Mouse (Mus musculus): ENCODE data around the gene Pklr. TPM values are rescaled to one million over a fixed set of nuclear protein-coding genes. Genes with fewer than 3 reads are reported as not detected.
A peak's percentile ranks its signal among the peaks of the same experiment; 100 is the strongest.

The Pklr gene
- polyA plus RNA-seq (2016; fragmentation: Nextera tagmentation; extraction: Ambion mirVana), result 0.43 and 0.46 TPM in 2 replicates

DNA sequence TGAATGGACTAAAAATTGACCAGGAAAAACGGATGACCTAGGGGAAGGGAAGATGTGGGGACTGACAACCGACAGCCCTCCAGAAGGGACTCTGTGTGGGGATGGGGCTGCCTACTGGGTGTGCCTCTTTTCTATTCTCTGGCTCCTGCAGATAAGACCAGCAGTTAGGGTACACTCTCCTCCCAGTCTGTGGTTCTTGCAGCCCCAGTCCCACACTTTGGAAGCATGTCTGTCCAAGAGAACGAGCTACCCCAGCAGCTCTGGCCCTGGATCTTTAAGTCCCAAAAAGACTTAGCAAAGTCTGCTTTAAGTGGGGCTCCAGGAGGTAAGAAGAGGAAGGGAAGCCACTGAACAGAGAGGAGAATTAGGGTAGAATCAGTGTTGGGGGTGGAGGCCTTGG, at the start of gene Pklr:
TSS of gene Pklr (plus strand) at position 185 of the 400 bp plus-strand sequence.
- Histone ChIP-seq H3K4me2 (replicated peaks) (no peak within 1 kb of the TSS), H3K9ac (no peak within 1 kb of the TSS), H3K4me3 (no peak within 1 kb of the TSS), H3K27ac (no peak within 1 kb of the TSS), H3K36me3 (no peaks in the 10 kb centered on the region), H3K9me3 (no peaks in the 10 kb centered on the region), H3K27me3 (replicated peaks) (no peaks in the 10 kb centered on the region; the same call in none of the 2 replicates), H3K4me1 (peaks cover 7% of the 10 kb centered on the region)
- 57% methylated on average over 3 of the region's 3 CpGs for whole genome bisulfite sequencing
- ATAC-seq (ENCODE audit: low FRiP score, low read depth), result no peak

DNA sequence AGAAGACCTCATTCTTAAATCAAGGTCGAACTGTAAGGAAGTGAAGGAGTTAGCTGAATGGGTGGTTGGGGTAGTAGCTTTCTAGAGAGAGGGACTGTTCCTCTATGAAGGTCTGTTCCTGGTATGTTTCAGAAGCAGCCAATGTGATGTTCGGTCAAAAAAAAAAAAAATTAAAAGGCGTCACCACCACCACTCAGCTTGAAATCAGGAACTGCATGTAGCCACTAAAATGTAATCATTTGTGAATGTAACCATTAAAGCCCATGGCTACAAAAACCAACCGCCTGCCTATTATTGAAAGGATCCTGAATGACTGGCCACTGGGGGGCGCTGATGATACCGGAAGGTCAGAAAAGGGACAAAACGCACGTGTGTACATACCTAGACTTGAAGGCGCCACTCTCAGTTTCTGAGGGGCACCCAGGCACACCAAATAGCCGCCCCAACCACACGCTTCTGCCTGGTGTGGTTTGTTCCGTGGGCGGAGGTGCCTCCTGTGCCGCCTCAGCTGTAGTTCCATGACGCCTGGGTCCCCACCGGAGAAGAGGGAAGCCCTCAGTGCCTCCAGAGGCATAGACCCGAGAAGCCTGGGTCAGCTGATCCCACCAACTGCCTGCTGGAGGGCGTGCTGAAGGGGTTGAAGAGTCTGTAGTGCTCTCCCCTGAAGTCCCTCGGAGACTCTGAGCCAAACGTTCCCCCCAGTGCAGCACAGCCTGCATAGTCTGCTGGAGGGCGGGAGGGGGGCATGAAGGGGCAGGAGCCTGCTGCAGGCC, 48.4 kb upstream of the Pklr start:
- no peak overlapping the region for H3K4me3 ChIP-seq
- peaks cover 36% of the 10 kb centered on the region for H3K4me1 ChIP-seq
- H3K9me3 ChIP-seq, result no peaks in the 10 kb centered on the region
- H3K27me3 ChIP-seq (replicated peaks), result peaks cover 13% of the 10 kb centered on the region
- H3K9ac ChIP-seq, result no peak overlapping the region; the same call in 1 of the 2 replicates
- WGBS, result 40% methylated on average over 21 of the region's 21 CpGs
- H3K27ac ChIP-seq, result no peak overlapping the region
- H3K36me3 ChIP-seq, result peaks cover 40% of the 10 kb centered on the region
- peak overlapping the region; percentile 31; the same call in 1 of the 2 replicates for H3K4me2 ChIP-seq (replicated peaks)
- no peak for ATAC-seq (ENCODE audit: low FRiP score, low read depth)

DNA sequence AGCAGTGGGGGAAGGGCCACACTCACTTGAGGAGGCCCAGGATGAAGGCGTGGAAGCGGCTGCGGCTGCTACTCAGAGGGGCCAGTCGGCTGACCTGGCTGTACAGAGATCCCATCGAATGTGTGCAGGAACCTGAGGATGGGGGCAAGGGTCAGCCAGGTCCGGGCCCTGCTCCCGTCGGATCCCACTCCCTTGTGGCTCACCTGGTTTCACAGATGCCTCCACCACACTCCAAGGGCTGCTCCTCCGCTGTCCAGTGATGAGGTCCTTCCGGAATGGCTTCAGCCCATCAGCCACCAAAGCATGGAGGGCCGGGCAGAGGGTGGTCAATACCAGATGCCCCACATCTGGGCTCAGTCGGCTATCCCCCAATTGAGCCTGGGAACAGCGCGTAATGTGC, 47.0 kb upstream of the Pklr start:
- Histone ChIP-seq H3K9ac (peak overlapping the region; percentile 78; the same call in 1 of the 2 replicates), H3K4me3 (0 out of 2 replicates have a peak overlapping the region, but pooled peaks have one; percentile 1), H3K9me3 (no peaks in the 10 kb centered on the region), H3K27ac (no peak overlapping the region), H3K4me2 (replicated peaks) (peak overlapping the region; percentile 97), H3K27me3 (replicated peaks) (peaks cover 13% of the 10 kb centered on the region), H3K4me1 (peaks cover 46% of the 10 kb centered on the region), H3K36me3 (peaks cover 40% of the 10 kb centered on the region)
- no peak for ATAC-seq (ENCODE audit: low FRiP score, low read depth)
- 59% methylated on average over 14 of the region's 14 CpGs for WGBS

DNA sequence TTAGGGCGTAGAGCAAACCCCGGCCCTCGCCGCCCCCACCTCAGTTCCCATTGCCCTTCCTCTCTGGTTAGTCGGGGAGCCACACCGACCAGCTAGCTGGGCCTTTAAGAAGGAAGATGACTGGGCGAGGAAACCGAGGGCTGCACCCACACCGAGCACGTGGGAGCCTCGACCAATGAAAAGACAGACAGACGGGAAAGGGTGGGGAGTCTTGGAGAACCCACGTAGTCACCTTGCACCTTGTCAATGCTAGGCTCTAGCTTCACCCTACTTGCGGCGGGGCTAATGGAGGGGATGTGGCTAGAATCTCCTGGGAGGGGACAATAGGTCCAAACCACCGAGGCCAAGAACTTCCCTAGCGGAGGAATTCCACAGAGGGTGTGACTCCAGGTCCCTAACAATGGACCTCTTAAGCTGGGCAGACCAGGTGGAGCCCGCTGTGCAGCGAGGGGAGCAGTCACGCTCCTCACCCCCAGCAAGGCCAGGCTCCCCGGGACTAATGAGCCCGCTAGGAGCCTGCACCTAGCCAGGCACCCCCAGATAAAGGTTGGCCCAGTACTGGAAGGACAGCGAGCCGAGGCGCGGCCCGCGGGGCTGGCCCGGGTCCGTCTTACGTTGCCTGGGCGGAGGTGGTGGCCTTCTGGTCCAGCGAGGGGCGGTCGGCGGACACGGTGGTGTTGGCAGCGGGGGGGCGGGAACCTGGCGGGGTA, 45.9 kb upstream of the Pklr start:
- Histone ChIP-seq H3K4me1 (peaks cover 47% of the 10 kb centered on the region), H3K9ac (peak overlapping the region; percentile 78), H3K36me3 (peaks cover 40% of the 10 kb centered on the region), H3K4me2 (replicated peaks) (peak overlapping the region; percentile 97), H3K27me3 (replicated peaks) (peaks cover 13% of the 10 kb centered on the region), H3K9me3 (no peaks in the 10 kb centered on the region), H3K27ac (peak overlapping the region; percentile 50; the same call in 1 of the 2 replicates), H3K4me3 (peak overlapping the region; percentile 65)
- WGBS, result under 1% methylated on average over 40 of the region's 40 CpGs
- ATAC-seq (ENCODE audit: low FRiP score, low read depth), result peak; percentile 54

DNA sequence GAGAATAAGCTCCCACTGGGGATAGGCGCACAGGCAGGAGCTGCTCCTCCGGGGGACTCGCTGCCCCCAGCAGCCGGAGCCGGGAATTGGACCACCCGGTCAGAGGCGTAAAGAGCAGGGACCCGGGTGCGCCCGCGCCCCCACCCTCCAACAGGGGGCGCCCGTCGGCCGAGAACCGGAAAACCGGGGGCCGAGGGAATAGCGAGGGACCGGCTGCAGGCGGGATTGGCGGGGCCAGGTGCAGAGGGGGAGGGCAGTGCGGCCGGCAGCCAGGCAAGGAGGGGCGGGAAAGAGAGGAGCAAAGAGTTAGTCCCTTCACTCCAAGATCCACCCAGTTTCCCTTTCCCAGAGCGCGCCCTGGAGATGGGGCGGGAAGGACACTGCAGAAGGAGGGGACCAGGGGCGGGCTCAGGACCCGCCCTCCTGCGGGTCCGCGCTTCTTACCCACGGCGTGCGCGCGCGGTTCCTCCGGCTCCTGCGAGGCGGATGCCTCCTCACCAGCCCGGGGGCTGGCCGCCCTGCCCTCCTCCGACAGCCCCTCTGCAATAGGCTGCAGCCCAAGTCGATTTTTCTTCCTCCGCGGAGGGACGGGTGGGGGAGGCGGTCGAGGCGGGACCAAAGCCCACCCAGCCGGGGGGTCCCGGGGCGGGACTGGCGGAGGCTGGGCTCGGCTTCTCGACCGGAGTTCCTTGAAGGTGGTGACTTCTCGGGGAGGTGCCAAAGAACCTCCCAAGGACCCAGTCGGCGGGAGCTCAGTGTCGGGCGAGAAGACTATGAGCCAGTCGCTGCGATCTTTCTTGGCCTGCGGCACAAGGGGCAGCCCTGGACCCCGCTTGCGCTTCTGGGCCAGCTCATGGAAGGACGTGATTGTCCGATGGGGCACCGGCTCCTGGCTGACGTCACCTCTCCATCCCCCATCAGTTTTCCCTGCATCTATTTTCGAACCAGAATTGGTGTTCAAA, 45.0 kb upstream of the Pklr start:
- Histone ChIP-seq H3K36me3 (peaks cover 42% of the 10 kb centered on the region), H3K4me1 (peaks cover 47% of the 10 kb centered on the region)
- ATAC-seq (ENCODE audit: low FRiP score, low read depth), result peak; percentile 55

DNA sequence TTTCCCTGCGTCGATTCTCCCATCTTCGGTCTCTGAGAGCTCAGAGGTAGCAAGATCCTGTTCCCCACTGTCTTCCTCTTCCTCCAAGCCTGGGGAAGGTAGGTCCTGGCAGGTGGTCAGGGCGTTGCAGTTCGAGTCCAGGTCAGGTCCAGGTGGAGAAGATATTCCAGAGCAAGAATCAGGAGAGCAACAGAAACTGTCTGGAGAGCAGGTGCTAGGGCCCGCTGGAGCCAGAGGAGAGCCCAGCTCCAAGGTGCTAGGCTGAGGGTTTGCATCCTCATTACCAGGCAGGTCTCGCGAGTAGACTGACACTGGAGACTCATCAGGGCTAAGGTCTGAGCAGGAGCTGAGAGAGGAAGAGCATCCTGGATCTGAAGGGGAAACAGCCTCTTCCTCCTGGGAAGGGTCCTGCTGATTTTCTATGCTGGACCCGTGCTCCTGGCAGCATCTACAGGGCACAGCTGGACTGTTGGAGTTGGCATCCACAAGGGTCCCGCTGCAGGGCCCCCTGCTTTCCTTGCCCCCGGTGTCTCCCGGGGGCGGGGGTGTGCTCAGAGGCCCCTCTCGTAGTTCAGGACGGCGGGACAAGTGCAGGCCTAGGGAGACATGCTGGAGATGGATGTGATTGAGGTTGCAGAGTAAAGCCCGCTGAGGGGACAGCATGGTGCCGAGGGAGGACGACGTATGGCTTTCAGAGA, 44.0 kb upstream of the Pklr start:
- peaks cover 47% of the 10 kb centered on the region for H3K4me1 ChIP-seq

More for the DNA sequence above, 45.0 kb upstream of the Pklr start:
- peak overlapping the region; percentile 65 for H3K4me3 ChIP-seq
- H3K9me3 ChIP-seq, result no peaks in the 10 kb centered on the region
- H3K9ac ChIP-seq, result peak overlapping the region; percentile 78
- H3K27ac ChIP-seq, result peak overlapping the region; percentile 50; the same call in 1 of the 2 replicates
- peaks cover 13% of the 10 kb centered on the region for H3K27me3 ChIP-seq (replicated peaks)
- under 1% methylated on average over 72 of the region's 74 CpGs for WGBS
- H3K4me2 ChIP-seq (replicated peaks), result peak overlapping the region; percentile 97

DNA sequence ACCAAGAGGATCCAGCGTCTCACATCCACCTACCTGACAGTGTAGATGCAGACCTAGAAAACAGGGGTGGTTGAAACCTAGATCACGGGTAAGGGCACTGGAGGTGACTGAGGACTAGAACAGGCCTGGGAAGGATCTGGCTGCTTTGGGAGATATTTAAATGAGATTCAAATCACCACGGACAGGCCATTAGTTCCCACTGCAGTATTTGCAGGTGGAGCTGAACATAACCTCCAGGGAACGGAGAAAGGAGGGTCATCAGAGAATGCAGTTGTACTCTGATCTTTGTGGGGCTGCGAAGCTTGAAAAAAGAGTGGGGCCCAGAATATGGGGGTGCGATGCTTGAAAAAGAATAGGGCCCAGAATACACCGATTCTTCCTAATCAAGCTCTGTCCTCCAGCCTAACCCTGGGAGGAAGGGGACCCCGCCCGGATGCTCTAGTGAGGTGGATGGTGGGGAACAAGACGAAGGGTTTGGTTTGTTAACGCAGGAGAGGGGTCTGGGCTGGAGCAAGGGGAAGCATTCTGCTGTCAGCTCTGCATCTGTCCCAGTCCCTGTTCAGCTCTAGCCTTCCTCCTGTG, 43.3 kb upstream of the Pklr start:
- Histone ChIP-seq H3K4me1 (peaks cover 46% of the 10 kb centered on the region), H3K4me3 (peak overlapping the region; percentile 65), H3K27me3 (replicated peaks) (peaks cover 13% of the 10 kb centered on the region), H3K27ac (no peak overlapping the region; the same call in 1 of the 2 replicates), H3K4me2 (replicated peaks) (peak overlapping the region; percentile 97), H3K9ac (peak overlapping the region; percentile 78), H3K9me3 (no peaks in the 10 kb centered on the region), H3K36me3 (peaks cover 47% of the 10 kb centered on the region)
- WGBS, result 16% methylated on average over 11 of the region's 11 CpGs
- peak; percentile 17; the same call in 1 of the 2 replicates for ATAC-seq (ENCODE audit: low FRiP score, low read depth)

More for the DNA sequence above, 44.0 kb upstream of the Pklr start:
- Histone ChIP-seq H3K4me2 (replicated peaks) (peak overlapping the region; percentile 97), H3K9me3 (no peaks in the 10 kb centered on the region), H3K9ac (peak overlapping the region; percentile 78), H3K4me3 (peak overlapping the region; percentile 65), H3K27ac (no peak overlapping the region), H3K27me3 (replicated peaks) (peaks cover 13% of the 10 kb centered on the region), H3K36me3 (peaks cover 45% of the 10 kb centered on the region)
- no peak for ATAC-seq (ENCODE audit: low FRiP score, low read depth)
- WGBS, result 7% methylated on average over 20 of the region's 20 CpGs

DNA sequence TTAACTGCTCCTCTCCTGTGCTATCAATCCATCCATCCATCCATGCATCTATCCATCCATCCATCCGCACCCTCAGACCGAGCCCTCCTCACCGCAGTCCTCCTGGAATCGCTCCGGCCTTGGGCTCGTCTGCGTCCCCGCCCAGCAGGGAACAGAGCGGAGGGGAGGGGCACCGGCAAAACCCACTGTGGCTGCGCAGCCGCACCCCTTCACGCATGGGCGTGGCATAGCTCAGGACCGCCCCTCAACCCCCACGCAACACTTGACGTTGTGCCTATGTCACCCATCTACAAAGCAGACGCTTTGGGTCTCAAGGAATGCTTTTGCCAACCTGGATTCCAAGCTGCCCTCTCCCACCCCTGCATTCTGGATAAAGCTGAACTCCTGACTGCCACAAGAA, 42.8 kb upstream of the Pklr start, which contains the start of gene Rusc1:
TSS of gene Rusc1 (minus strand) at position 137 of the 400 bp plus-strand sequence.
- Histone ChIP-seq H3K9me3 (no peaks in the 10 kb centered on the region), H3K4me1 (peaks cover 42% of the 10 kb centered on the region), H3K27me3 (replicated peaks) (peaks cover 10% of the 10 kb centered on the region), H3K4me3 (peak within 1 kb of the TSS; percentile 65), H3K9ac (peak within 1 kb of the TSS; percentile 78), H3K4me2 (replicated peaks) (peak within 1 kb of the TSS; percentile 97), H3K36me3 (peaks cover 46% of the 10 kb centered on the region), H3K27ac (no peak within 1 kb of the TSS; the same call in 1 of the 2 replicates)
- WGBS, result under 1% methylated on average over 18 of the region's 18 CpGs
- ATAC-seq (ENCODE audit: low FRiP score, low read depth), result peak; percentile 77

DNA sequence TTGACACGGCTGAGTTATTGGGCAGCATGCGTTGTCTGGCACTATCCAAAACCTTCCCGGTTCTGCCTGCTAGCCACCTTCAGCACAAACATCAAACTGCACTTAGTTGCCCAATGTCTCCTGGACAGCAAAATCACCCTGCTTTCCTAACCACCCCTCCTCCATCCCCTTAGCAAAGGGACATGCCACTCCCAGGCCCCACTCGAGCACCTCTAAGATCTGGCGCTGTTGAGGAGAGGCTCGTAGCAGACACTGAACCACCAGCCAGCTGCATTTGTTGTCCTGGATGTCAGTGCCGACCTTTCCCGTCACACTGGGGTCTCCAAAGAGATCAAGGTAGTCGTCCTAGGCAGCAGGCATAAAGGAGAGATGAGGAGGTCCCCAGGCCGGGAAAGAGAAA, 41.9 kb upstream of the Pklr start:
- Histone ChIP-seq H3K9ac (no peak overlapping the region), H3K4me1 (peaks cover 41% of the 10 kb centered on the region), H3K27me3 (replicated peaks) (peaks cover 2% of the 10 kb centered on the region), H3K27ac (no peak overlapping the region), H3K4me2 (replicated peaks) (no peak overlapping the region), H3K4me3 (no peak overlapping the region), H3K36me3 (peaks cover 45% of the 10 kb centered on the region), H3K9me3 (no peaks in the 10 kb centered on the region)
- WGBS, result 86% methylated on average over 10 of the region's 10 CpGs
- ATAC-seq (ENCODE audit: low FRiP score, low read depth), result no peak

DNA sequence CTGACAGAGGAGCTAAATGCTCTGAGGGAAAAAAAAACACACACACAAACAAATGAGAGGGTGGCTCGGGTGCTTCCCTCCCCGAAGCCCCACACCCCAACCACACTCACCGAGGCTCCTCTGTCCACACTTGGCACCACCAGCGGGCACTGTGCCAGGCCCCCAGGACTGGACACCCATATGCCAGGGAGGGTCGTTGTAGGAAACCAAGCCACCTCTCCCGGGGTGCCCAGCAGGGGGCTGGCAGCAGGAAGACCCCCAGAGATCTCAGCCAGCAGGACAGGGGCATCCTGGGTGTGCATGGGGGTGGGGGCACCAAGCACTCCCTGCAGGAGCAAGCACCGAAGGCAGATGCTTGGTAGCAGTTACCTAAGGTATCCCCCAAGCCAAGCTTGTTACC, 35.1 kb upstream of the Pklr start, which contains the start of gene Gm43738:
TSS of gene Gm43738 (minus strand) at position 289 of the 400 bp plus-strand sequence.
- 58% methylated on average over 7 of the region's 7 CpGs for WGBS
- Histone ChIP-seq H3K4me3 (peak within 1 kb of the TSS; percentile 75), H3K27ac (no peak within 1 kb of the TSS), H3K9me3 (no peaks in the 10 kb centered on the region), H3K4me2 (replicated peaks) (peak within 1 kb of the TSS; percentile 90), H3K4me1 (peaks cover 26% of the 10 kb centered on the region), H3K9ac (peak within 1 kb of the TSS; percentile 75), H3K36me3 (peaks cover 32% of the 10 kb centered on the region), H3K27me3 (replicated peaks) (no peaks in the 10 kb centered on the region)
- ATAC-seq (ENCODE audit: low FRiP score, low read depth), result no peak
